Mouse (Mus musculus): ENCODE results near the gene Tiparp. TPM values are rescaled to one million over a fixed set of nuclear protein-coding genes. Genes with fewer than 3 reads are reported as not detected.
A peak's percentile ranks its signal among the peaks of the same experiment; 100 is the strongest.

Tiparp gene
- polyA plus RNA-seq, 1 experiment, result 24.6 TPM

- peaks cover 7% of the 10 kb centered on the region for H3K4me1 ChIP-seq (ENCODE audit: control insufficient read depth, insufficient read depth, low read length)
- no peak overlapping the region for H3K4me3 ChIP-seq (ENCODE audit: insufficient read depth, low read length)
- TF ChIP-seq CTCF (IDR thresholded peaks at IDR 0.05; ENCODE audit: low read depth, low read length) (no peak), POLR2A (IDR thresholded peaks at IDR 0.05; ENCODE audit: borderline replicate concordance, low read depth, low read length) (no peak)
- H3K27ac ChIP-seq (ENCODE audit: insufficient read depth, low read depth, low read length), result no peak overlapping the region
Observed at GRCm38 (mm10) chr3:65541552-65541935, 13.3 kb downstream of the Tiparp start.

DNA sequence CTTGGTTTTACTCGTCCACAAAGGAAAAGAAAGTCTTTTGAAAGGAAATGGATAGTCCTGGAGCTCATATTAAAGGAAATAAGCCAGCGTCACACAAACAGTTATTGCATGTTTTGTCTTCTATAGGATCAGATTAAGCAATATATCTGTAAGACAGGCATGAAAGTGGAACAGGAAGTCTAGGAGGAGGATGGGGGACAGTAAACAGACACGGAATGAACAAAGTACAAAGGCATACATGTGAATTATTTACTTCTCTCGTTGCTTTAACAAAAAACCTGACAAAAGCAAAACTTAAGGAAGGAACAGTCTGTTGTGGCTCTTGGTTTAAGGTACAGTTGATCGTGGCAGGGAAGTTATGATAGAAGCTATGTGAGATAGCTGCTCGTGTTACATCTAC, 21.6 kb downstream of the Tiparp start:
- Histone ChIP-seq H3K4me3 (ENCODE audit: insufficient read depth, low read length) (no peak overlapping the region), H3K27ac (ENCODE audit: insufficient read depth, low read depth, low read length) (0 out of 2 replicates have a peak overlapping the region, but pooled peaks have one; percentile 4), H3K4me1 (ENCODE audit: control insufficient read depth, insufficient read depth, low read length) (peaks cover 10% of the 10 kb centered on the region)
- TF ChIP-seq CTCF (IDR thresholded peaks at IDR 0.05; ENCODE audit: low read depth, low read length), result no peak
- TF ChIP-seq POLR2A (IDR thresholded peaks at IDR 0.05; ENCODE audit: borderline replicate concordance, low read depth, low read length), result no peak

DNA sequence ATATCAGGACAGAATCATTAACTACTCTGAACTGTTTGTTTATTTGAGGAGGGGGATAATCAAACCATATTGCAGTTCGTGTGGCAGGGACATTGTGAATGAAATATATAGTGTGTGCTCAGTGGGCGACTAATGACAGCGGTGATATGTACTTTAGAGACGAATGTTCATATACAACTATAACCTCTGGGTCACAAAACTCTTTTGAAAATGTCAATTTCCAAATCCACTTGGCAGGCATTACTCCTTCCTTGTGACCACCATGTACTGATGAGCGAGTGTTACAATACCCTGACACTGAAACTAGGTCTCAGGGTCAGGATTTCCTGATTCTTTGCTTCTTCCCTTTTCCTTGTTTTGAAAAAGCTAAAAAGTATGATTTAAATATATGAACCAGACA, 22.9 kb downstream of the Tiparp start:
- Histone ChIP-seq H3K27ac (ENCODE audit: insufficient read depth, low read depth, low read length) (peak overlapping the region; percentile 60), H3K4me1 (ENCODE audit: control insufficient read depth, insufficient read depth, low read length) (peaks cover 12% of the 10 kb centered on the region), H3K4me3 (ENCODE audit: insufficient read depth, low read length) (no peak overlapping the region)
- TF ChIP-seq POLR2A (IDR thresholded peaks at IDR 0.05; ENCODE audit: borderline replicate concordance, low read depth, low read length), result no peak
- TF ChIP-seq CTCF (IDR thresholded peaks at IDR 0.05; ENCODE audit: low read depth, low read length), result no peak

- Histone ChIP-seq H3K4me1 (ENCODE audit: control insufficient read depth, insufficient read depth, low read length) (peaks cover 21% of the 10 kb centered on the region), H3K27ac (ENCODE audit: insufficient read depth, low read depth, low read length) (no peak overlapping the region), H3K4me3 (ENCODE audit: insufficient read depth, low read length) (no peak overlapping the region)
- no peak for TF ChIP-seq CTCF (IDR thresholded peaks at IDR 0.05; ENCODE audit: low read depth, low read length)
- TF ChIP-seq POLR2A (IDR thresholded peaks at IDR 0.05; ENCODE audit: borderline replicate concordance, low read depth, low read length), result no peak
Observed at GRCm38 (mm10) chr3:65554633-65555032, 26.4 kb downstream of the Tiparp start.

- TF ChIP-seq CTCF (IDR thresholded peaks at IDR 0.05; ENCODE audit: low read depth, low read length) (no peak), POLR2A (IDR thresholded peaks at IDR 0.05; ENCODE audit: borderline replicate concordance, low read depth, low read length) (no peak)
- peaks cover 12% of the 10 kb centered on the region for H3K4me1 ChIP-seq (ENCODE audit: control insufficient read depth, insufficient read depth, low read length)
- no peak overlapping the region for H3K27ac ChIP-seq (ENCODE audit: insufficient read depth, low read depth, low read length)
- no peak overlapping the region for H3K4me3 ChIP-seq (ENCODE audit: insufficient read depth, low read length)
Observed at GRCm38 (mm10) chr3:65558679-65559078, 30.5 kb downstream of the Tiparp start.

DNA sequence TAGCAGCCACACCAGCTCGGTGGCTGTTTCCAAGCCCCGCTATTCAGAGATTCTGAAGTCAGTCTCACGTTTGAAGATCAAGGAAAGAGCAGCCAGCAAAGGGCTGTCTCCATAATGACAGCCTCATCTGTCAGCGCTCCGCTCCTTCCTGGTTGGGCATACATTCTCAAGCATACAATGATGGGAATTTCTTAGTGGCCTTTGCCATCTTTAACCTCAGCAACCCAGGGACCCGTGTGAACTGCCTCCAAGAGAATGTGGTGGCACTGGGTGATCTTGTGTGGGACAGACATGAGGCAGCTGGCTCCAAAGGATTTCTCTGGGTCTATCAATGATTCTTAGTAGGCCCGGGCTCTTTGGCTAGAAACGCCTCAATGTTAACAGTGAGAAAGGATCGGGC, 34.0 kb downstream of the Tiparp start:
- Histone ChIP-seq H3K27ac (ENCODE audit: insufficient read depth, low read depth, low read length) (no peak overlapping the region), H3K4me1 (ENCODE audit: control insufficient read depth, insufficient read depth, low read length) (peaks cover 6% of the 10 kb centered on the region; the same call in 1 of the 2 replicates), H3K4me3 (ENCODE audit: insufficient read depth, low read length) (no peak overlapping the region)
- no peak for TF ChIP-seq CTCF (IDR thresholded peaks at IDR 0.05; ENCODE audit: low read depth, low read length)
- no peak for TF ChIP-seq POLR2A (IDR thresholded peaks at IDR 0.05; ENCODE audit: borderline replicate concordance, low read depth, low read length)

GRCm38 (mm10) chr3:65562694-65563093, 34.5 kb downstream of the Tiparp start:
- H3K27ac ChIP-seq (ENCODE audit: insufficient read depth, low read depth, low read length), result no peak overlapping the region
- peaks cover 6% of the 10 kb centered on the region; the same call in 1 of the 2 replicates for H3K4me1 ChIP-seq (ENCODE audit: control insufficient read depth, insufficient read depth, low read length)
- no peak for TF ChIP-seq CTCF (IDR thresholded peaks at IDR 0.05; ENCODE audit: low read depth, low read length)
- no peak for TF ChIP-seq POLR2A (IDR thresholded peaks at IDR 0.05; ENCODE audit: borderline replicate concordance, low read depth, low read length)
- H3K4me3 ChIP-seq (ENCODE audit: insufficient read depth, low read length), result no peak overlapping the region

GRCm38 (mm10) chr3:65563926-65564624, 35.9 kb downstream of the Tiparp start:
- Histone ChIP-seq H3K27ac (ENCODE audit: insufficient read depth, low read depth, low read length) (no peak overlapping the region), H3K4me3 (ENCODE audit: insufficient read depth, low read length) (no peak overlapping the region), H3K4me1 (ENCODE audit: control insufficient read depth, insufficient read depth, low read length) (no peaks in the 10 kb centered on the region)
- TF ChIP-seq CTCF (IDR thresholded peaks at IDR 0.05; ENCODE audit: low read depth, low read length), result no peak
- no peak for TF ChIP-seq POLR2A (IDR thresholded peaks at IDR 0.05; ENCODE audit: borderline replicate concordance, low read depth, low read length)

DNA sequence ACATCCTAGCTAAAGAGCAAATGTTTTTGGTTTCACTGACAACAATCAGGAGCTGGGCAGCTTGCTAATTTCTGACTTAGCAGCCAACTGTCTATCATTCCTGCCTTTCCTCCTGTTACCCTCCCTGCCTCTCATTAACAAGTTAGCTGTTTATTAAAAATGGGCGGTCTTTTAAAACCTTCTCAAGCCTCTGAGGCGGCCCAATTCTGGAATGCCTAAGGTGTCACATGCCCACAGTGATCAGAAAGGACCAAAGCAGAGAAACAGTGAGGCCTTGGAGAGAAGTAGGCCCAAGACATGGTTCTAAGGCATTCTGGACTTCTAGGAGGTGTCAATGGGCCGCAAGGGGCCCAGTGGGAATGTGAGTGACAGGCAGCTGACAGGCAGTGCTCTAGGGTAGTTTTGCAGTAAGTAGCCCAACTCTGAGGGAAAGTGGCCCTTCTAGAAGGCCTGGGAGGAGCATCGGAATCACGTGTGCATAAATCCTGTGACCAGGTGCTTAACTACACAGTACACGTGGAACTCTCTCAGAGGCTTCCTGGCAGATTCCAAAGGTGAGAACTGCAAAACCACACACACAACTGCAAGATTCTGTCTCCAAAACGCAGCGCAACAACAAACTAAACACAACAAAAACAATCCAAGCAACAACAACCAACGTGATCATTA, 37.6 kb downstream of the Tiparp start:
- no peaks in the 10 kb centered on the region for H3K4me1 ChIP-seq (ENCODE audit: control insufficient read depth, insufficient read depth, low read length)
- no peak overlapping the region for H3K27ac ChIP-seq (ENCODE audit: insufficient read depth, low read depth, low read length)
- TF ChIP-seq POLR2A (IDR thresholded peaks at IDR 0.05; ENCODE audit: borderline replicate concordance, low read depth, low read length) (no peak), CTCF (IDR thresholded peaks at IDR 0.05; ENCODE audit: low read depth, low read length) (no peak)
- H3K4me3 ChIP-seq (ENCODE audit: insufficient read depth, low read length), result no peak overlapping the region

DNA sequence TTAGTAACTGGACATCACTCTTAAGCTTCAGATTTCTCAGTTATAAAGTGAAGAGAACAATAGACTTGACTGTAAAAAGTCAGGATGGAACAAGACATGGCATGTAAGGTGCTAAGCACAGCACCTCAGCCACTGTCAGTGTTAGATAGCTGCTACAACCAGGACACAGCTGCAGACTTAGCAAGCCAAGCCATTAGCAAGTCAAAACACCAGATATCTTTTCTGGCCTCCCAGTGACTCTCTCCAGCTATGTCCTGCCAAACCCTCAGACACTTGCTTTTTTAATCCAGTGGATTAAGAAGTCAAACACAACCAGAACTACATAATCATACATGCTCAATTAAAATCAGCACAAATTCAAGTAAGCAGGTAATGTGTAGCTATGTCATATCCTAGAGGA, 41.7 kb downstream of the Tiparp start:
- no peak for TF ChIP-seq POLR2A (IDR thresholded peaks at IDR 0.05; ENCODE audit: borderline replicate concordance, low read depth, low read length)
- TF ChIP-seq CTCF (IDR thresholded peaks at IDR 0.05; ENCODE audit: low read depth, low read length), result no peak
- Histone ChIP-seq H3K4me1 (ENCODE audit: control insufficient read depth, insufficient read depth, low read length) (no peaks in the 10 kb centered on the region), H3K27ac (ENCODE audit: insufficient read depth, low read depth, low read length) (no peak overlapping the region), H3K4me3 (ENCODE audit: insufficient read depth, low read length) (no peak overlapping the region)

All from bone marrow macrophage, adult 2 months (primary cell).